Mouse (Mus musculus): ENCODE data around the gene Cox7a2l. TPM values are rescaled to one million over a fixed set of nuclear protein-coding genes. Genes with fewer than 3 reads are reported as not detected.
A peak's percentile ranks its signal among the peaks of the same experiment; 100 is the strongest.

Cox7a2l gene
- polyA plus RNA-seq, 1 experiment from 2014 or later = 77.5 TPM

DNA sequence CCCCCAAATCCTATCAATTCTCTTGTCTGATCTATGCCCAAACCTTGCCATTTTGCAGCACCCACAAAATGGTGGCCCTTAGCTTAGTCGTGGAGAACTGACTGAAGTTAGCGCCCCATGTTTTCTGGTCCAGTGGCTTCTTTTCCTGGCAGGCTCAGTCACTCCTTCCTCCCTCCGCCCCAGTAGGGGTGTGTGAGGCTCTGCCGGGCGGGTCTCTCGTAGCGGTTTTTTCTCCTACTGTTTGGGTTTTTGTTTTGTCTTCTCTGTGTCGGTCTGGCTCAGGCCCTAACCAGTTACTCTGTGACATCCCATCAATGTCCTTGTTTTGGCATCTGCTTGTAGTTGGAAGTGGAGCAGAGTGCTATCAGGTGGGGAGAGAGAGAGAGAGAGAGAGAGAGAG is 8.5 kb upstream of the Cox7a2l start:
- H3K4me3 ChIP-seq (replicated peaks) = no peak overlapping the region
- DNase-seq = no peak
- no peaks in the 10 kb centered on the region for H3K27me3 ChIP-seq
- WGBS (ENCODE audit: insufficient replicate concordance) = 9% methylated on average over 8 of the region's 8 CpGs
- H3K36me3 ChIP-seq = no peaks in the 10 kb centered on the region
- peak overlapping the region; percentile 37 for H3K4me2 ChIP-seq
- no peaks in the 10 kb centered on the region for H3K9me3 ChIP-seq (replicated peaks)
- H3K27ac ChIP-seq = no peak overlapping the region; the same call in 1 of the 2 replicates
- peaks cover 51% of the 10 kb centered on the region for H3K4me1 ChIP-seq (replicated peaks)
- 0 out of 2 replicates have a peak overlapping the region, but pooled peaks have one; percentile 35 for H3K9ac ChIP-seq
- ATAC-seq (ENCODE audit: low read depth) = no peak

DNA sequence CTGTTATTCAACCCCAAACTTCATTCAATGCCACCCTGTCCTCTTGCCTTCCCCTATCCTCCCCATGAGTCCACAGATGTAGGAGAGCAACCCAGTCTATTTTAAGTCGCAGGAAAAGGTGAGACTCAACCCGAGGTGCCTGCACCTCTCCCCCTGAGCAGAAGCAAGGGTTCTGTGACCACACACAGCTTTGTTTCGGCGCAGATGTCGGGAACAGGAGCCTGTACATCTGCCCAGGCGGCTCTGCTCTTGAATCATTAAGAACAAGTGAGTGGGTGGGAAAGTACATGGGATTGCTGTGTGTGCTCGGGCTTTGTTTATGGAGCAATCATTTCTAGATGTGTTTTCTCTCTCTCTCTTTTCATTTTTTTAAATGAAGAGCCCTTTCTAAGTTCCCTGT is 7.6 kb upstream of the Cox7a2l start:
- Histone ChIP-seq H3K9ac (no peak overlapping the region), H3K4me3 (replicated peaks) (no peak overlapping the region), H3K27ac (no peak overlapping the region), H3K36me3 (no peaks in the 10 kb centered on the region), H3K4me1 (replicated peaks) (peaks cover 51% of the 10 kb centered on the region), H3K4me2 (no peak overlapping the region), H3K9me3 (replicated peaks) (no peaks in the 10 kb centered on the region), H3K27me3 (no peaks in the 10 kb centered on the region)
- no peak for DNase-seq
- 69% methylated on average over 7 of the region's 7 CpGs for WGBS (ENCODE audit: insufficient replicate concordance)
- ATAC-seq (ENCODE audit: low read depth) = no peak

DNA sequence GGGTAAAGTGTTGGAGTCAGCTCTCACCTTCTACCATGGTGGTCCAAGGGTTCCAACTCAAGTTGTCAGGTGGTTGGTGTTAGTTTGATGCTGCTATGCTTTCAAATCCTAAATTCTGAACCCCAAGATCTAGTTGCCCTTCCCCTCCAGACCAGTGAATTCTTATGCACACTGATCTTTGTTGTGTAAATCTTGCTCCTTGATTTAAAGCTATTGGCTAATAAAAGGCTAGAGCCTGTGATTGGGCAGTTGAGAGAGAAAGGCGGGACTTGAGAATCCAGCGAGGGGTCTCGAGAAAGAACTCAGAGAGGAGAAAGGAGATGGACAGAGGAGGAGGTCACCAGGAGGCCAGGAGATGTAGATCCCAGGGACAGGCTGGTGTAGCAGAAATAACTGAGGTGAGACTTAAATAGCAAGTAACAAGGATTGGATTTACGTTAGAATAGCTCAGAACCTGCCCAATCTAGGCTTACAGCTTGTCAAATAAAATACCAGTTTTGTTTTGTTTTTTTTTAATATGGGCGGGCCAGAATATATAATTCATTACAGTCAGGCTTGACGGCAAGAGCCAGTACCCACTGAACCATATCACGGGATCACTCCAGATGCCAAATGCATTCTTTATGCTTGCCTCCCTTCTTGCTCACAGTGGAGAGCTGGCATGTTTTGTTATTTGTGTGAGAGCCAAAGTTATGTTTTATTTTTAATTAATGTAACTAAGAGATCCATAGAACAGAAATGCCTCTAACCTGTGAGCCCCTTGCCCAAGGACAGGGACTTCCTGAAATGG is 5.7 kb upstream of the Cox7a2l start:
- Histone ChIP-seq H3K4me2 (no peak overlapping the region), H3K36me3 (no peaks in the 10 kb centered on the region), H3K27ac (no peak overlapping the region), H3K27me3 (no peaks in the 10 kb centered on the region), H3K9me3 (replicated peaks) (no peaks in the 10 kb centered on the region), H3K4me3 (replicated peaks) (no peak overlapping the region), H3K4me1 (replicated peaks) (peaks cover 39% of the 10 kb centered on the region), H3K9ac (no peak overlapping the region)
- DNase-seq = no peak
- no peak for ATAC-seq (ENCODE audit: low read depth)
- WGBS (ENCODE audit: insufficient replicate concordance) = 55% methylated on average over 7 of the region's 7 CpGs

DNA sequence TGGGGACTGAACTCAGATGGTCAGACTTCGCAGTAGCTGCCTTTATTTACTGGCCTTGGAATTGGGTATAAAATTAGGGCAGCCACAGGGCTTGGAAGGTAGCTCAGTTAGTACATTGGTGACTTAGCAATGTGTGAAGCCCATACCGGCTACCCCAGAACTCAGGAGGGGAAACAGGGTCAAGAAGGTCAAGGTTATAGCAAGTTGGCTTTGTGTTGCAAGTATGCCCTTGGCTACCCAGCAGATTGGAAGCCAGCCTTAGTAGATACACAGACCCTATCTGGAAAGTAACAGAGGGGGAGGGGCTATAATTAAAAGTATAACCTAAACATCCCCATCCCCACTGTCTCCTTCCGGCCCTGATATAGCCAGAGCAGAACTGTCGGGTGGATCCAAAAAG is 4.8 kb upstream of the Cox7a2l start:
- Histone ChIP-seq H3K4me1 (replicated peaks) (peaks cover 31% of the 10 kb centered on the region), H3K9ac (no peak overlapping the region), H3K27me3 (no peaks in the 10 kb centered on the region), H3K36me3 (no peaks in the 10 kb centered on the region), H3K9me3 (replicated peaks) (no peaks in the 10 kb centered on the region), H3K27ac (no peak overlapping the region), H3K4me3 (replicated peaks) (no peak overlapping the region), H3K4me2 (no peak overlapping the region)
- DNase-seq = no peak
- no peak for ATAC-seq (ENCODE audit: low read depth)
- WGBS (ENCODE audit: insufficient replicate concordance) = 70% methylated on average over 4 of the region's 4 CpGs

DNA sequence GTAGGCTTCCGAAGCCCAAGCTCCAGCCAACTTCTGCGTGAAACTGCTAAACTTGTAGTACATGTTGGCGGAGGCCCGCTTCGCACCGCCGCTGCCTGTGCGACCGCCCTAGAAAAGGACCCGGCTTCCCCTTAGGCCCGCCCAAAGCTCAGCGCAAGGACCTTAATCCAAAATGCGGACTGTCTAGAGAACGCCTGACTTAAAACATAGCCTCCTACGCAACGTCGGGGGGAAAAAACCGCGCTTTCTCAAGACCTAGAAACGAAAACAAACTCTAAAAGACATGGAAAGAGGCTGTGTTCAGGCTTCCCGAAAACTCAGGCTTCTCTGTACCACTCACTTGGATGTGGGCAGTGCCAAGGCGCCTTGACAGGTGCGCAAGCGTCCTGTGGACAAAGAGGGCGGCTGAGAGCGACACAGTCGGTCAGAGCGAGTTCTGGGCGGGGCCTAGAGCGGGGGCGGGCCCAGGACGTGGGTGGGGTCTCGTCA is 2.9 kb downstream of the Cox7a2l start:
- under 1% methylated on average over 33 of the region's 33 CpGs for WGBS (ENCODE audit: insufficient replicate concordance)
- H3K4me1 ChIP-seq (replicated peaks) = peaks cover 42% of the 10 kb centered on the region
- no peaks in the 10 kb centered on the region for H3K9me3 ChIP-seq (replicated peaks)
- H3K27me3 ChIP-seq = no peaks in the 10 kb centered on the region
- peak overlapping the region; percentile 82 for H3K4me2 ChIP-seq
- ATAC-seq (ENCODE audit: low read depth) (peak; percentile 97), DNase-seq (peak; percentile 82)
- H3K36me3 ChIP-seq = peaks cover 4% of the 10 kb centered on the region; the same call in 1 of the 2 replicates
- H3K9ac ChIP-seq = peak overlapping the region; percentile 89
- H3K4me3 ChIP-seq (replicated peaks) = peak overlapping the region; percentile 94
- H3K27ac ChIP-seq = peak overlapping the region; percentile 83

DNA sequence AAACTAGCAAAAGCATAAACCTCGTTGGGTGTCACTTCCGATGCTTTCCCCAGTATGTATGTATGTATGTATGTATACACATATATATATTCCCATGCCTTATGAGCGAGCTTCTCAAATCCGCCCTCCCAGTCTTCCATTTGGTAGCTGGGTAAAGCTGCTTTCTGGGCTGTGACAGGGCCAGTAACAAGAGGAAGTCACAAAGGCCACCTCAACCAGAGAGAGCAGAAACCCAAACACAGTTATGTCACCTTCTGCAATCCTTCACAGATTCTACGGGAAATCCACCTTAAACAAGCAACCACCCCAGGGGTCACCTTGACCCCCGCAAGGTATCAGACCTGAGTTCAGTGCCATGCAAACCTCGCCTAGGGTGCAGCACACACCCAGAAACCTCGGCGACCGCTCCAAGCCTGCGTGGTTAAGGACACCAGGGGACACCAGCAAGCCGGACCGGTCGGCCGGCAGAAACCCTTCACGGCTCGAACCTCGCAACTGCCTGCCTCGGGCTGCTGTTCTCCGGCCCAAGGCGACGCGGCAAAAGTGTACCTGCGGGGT is 3.4 kb downstream of the Cox7a2l start:
- H3K4me2 ChIP-seq = peak overlapping the region; percentile 82
- 1% methylated on average over 24 of the region's 24 CpGs for WGBS (ENCODE audit: insufficient replicate concordance)
- H3K9ac ChIP-seq = peak overlapping the region; percentile 89
- H3K4me3 ChIP-seq (replicated peaks) = peak overlapping the region; percentile 94
- H3K9me3 ChIP-seq (replicated peaks) = no peaks in the 10 kb centered on the region
- H3K4me1 ChIP-seq (replicated peaks) = peaks cover 42% of the 10 kb centered on the region
- peaks cover 6% of the 10 kb centered on the region; the same call in 1 of the 2 replicates for H3K36me3 ChIP-seq
- H3K27ac ChIP-seq = peak overlapping the region; percentile 83
- H3K27me3 ChIP-seq = no peaks in the 10 kb centered on the region
- peak; percentile 69 for ATAC-seq (ENCODE audit: low read depth)
- no peak for DNase-seq

DNA sequence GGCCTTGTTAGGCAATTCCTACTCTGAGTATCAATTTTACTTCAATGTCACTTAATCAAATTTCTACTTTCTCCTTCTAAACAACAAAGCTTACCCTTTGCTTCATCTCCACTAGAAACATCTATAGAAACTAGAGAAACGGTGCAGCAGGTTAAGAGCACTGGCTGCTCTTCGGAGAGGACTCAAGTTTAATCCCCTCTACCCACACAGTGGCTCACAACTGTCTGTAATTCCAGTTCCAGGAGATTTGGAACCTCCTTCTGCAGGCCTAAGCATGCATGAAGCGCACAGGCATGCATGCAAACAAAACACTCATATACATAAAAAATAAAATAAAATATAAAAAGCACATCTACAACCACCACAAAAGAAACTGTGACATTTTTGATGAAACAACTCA is 5.0 kb downstream of the Cox7a2l start:
- H3K36me3 ChIP-seq = peaks cover 15% of the 10 kb centered on the region; the same call in 1 of the 2 replicates
- no peak overlapping the region for H3K27ac ChIP-seq
- peaks cover 47% of the 10 kb centered on the region for H3K4me1 ChIP-seq (replicated peaks)
- no peaks in the 10 kb centered on the region for H3K9me3 ChIP-seq (replicated peaks)
- peak overlapping the region; percentile 89; the same call in 1 of the 2 replicates for H3K9ac ChIP-seq
- DNase-seq = no peak
- peak overlapping the region; percentile 94; the same call in 1 of the 2 replicates for H3K4me3 ChIP-seq (replicated peaks)
- 81% methylated on average over 3 of the region's 3 CpGs for WGBS (ENCODE audit: insufficient replicate concordance)
- no peak for ATAC-seq (ENCODE audit: low read depth)
- H3K4me2 ChIP-seq = peak overlapping the region; percentile 82
- no peaks in the 10 kb centered on the region for H3K27me3 ChIP-seq

DNA sequence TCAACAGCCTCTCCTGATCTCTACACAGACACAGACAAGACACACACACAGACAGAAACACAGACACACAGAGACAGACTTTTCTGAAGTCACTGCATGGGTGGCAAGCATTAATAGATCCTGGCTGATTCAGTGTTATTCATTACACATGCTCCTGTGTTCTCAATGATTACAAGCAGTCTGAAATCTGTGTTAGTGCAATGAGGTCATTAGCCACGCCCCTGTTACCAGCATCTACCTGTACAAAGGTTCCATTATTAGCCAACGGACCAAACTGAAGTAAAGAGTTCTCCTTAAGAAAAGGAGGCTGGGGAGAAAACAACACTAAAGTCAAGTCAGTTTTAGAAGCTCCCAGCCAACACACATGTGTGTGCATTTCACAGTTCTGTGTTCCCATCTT is 13.4 kb downstream of the Cox7a2l start:
- Histone ChIP-seq H3K27ac (no peak overlapping the region), H3K4me1 (replicated peaks) (peaks cover 9% of the 10 kb centered on the region; the same call in 1 of the 2 replicates), H3K27me3 (no peaks in the 10 kb centered on the region), H3K36me3 (peaks cover 62% of the 10 kb centered on the region), H3K4me2 (no peak overlapping the region), H3K4me3 (replicated peaks) (no peak overlapping the region), H3K9ac (no peak overlapping the region), H3K9me3 (replicated peaks) (no peaks in the 10 kb centered on the region)
- ATAC-seq (ENCODE audit: low read depth) (no peak), DNase-seq (no peak)
- WGBS (ENCODE audit: insufficient replicate concordance) = 66% methylated on average over 2 of the region's 2 CpGs

DNA sequence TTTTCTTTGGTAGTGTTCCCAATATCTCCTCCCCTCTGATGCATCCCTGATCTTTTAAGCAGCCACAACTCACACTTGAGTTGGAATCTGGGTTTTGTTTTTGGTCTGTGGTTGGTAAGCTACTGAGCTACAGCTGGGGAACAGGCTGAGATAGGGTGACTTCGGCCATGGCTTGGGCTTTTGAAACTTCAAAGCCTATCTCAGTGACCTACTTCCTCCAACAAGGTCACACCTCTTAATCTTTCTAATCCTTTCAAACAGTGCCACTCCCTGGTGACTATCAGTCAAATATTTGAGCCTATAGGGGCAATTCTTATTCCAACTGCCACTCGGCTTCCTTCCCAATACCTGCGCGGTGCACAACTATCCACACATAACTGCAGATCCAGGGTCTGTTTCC is 17.4 kb downstream of the Cox7a2l start:
- 0 out of 2 replicates have a peak, but pooled peaks cover 7% of the 10 kb centered on the region for H3K9me3 ChIP-seq (replicated peaks)
- no peak overlapping the region for H3K4me3 ChIP-seq (replicated peaks)
- peaks cover 73% of the 10 kb centered on the region for H3K36me3 ChIP-seq
- no peak overlapping the region for H3K9ac ChIP-seq
- no peaks in the 10 kb centered on the region for H3K4me1 ChIP-seq (replicated peaks)
- DNase-seq = no peak
- H3K4me2 ChIP-seq = no peak overlapping the region
- WGBS (ENCODE audit: insufficient replicate concordance) = 84% methylated on average over 4 of the region's 4 CpGs
- no peak for ATAC-seq (ENCODE audit: low read depth)
- no peaks in the 10 kb centered on the region for H3K27me3 ChIP-seq
- H3K27ac ChIP-seq = no peak overlapping the region

DNA sequence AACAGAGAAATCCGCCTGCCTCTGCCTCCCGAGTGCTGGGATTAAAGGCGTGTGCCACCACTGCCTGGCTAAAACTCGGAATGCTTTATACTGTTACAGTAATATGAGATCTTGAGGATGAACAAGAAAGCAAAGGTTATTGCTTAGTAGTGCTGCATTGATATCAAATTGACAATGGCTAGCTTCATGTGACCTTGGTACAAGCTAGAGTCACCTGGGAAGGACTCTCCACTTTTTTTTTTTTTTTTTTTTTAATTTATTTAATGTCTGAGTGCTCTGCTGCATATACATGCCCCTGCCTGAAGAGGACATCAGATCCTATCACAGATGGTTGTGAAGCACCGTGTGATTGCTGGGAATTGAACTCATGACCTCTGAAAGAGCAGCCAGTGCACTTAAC is 18.2 kb downstream of the Cox7a2l start:
- Histone ChIP-seq H3K27ac (no peak overlapping the region), H3K9me3 (replicated peaks) (0 out of 2 replicates have a peak, but pooled peaks cover 7% of the 10 kb centered on the region), H3K36me3 (peaks cover 67% of the 10 kb centered on the region), H3K4me3 (replicated peaks) (no peak overlapping the region), H3K4me1 (replicated peaks) (no peaks in the 10 kb centered on the region), H3K4me2 (no peak overlapping the region), H3K9ac (no peak overlapping the region), H3K27me3 (no peaks in the 10 kb centered on the region)
- WGBS (ENCODE audit: insufficient replicate concordance) = 89% methylated on average over 5 of the region's 5 CpGs
- ATAC-seq (ENCODE audit: low read depth) (no peak), DNase-seq (no peak)

DNA sequence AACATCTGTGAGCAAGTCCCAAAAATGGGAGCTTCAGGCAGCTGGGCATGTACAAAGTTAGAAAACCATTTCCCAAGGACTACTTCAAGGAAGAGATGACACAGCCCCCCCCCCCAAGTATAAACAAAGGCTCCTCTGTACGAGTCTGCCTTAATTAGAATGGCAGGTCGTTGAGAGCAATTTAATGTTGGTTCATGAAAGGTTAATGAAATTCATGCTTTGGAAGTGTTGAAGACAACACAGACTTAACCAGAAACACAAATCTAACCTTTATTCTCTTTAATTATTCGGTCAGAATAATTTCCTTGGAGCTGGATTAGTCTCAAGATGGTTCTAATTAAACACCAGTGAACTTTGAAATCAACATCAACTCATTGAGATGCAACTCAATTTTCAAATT is 29.4 kb downstream of the Cox7a2l start:
- H3K9me3 ChIP-seq (replicated peaks) = peaks cover 3% of the 10 kb centered on the region; the same call in 1 of the 2 replicates
- no peak for DNase-seq
- ATAC-seq (ENCODE audit: low read depth) = no peak
- H3K9ac ChIP-seq = no peak overlapping the region
- no peaks in the 10 kb centered on the region for H3K36me3 ChIP-seq
- no peaks in the 10 kb centered on the region for H3K27me3 ChIP-seq
- no peak overlapping the region for H3K4me3 ChIP-seq (replicated peaks)
- no peak overlapping the region for H3K27ac ChIP-seq
- H3K4me1 ChIP-seq (replicated peaks) = no peaks in the 10 kb centered on the region
- no peak overlapping the region for H3K4me2 ChIP-seq
- 62% methylated on average over 3 of the region's 3 CpGs for WGBS (ENCODE audit: insufficient replicate concordance)

Data from liver, embryonic 13.5 days (tissue).